Mouse (Mus musculus) limb, embryonic 14.5 days (tissue): ENCODE data around the gene Zfp239. TPM values are rescaled to one million over a fixed set of nuclear protein-coding genes. Genes with fewer than 3 reads are reported as not detected.

Experiments used
- ATAC-seq: fragments of 200-750 bp; cut with Nextera tagmentation; 2 replicates; pipeline ENCODE4 v1.8.0; 2017; ENCODE audit warnings: low read depth, moderate number of reproducible peaks, moderate TSS enrichment; ENCODE audit not compliant: low FRiP score
- DNase-seq: peaks from one replicate; pipeline ENCODE4 v3.0.0-alpha.2; 2015; ENCODE audit warnings: low spot score
- H3K27ac ChIP-seq: fragments of 300-500 bp; sonication (generic); replicated peaks from 2 replicates; pipeline ENCODE4 v1.5.1; 2014; ENCODE audit warnings: low read depth, mild to moderate bottlenecking, low read length, moderate library complexity, mixed read lengths
- H3K27me3 ChIP-seq: fragments of 300-500 bp; sonication (generic); 2 replicates; pipeline ENCODE4 v1.6.1; 2014; ENCODE audit warnings: low read length, mixed read lengths; ENCODE audit not compliant: control insufficient read depth, insufficient read depth
- H3K36me3 ChIP-seq: fragments of 300-500 bp; sonication (generic); 2 replicates; pipeline ENCODE4 v1.6.1; 2014; ENCODE audit warnings: mild to moderate bottlenecking, low read length, moderate library complexity, mixed read lengths; ENCODE audit not compliant: control insufficient read depth, insufficient read depth
- H3K4me1 ChIP-seq: fragments of 300-500 bp; sonication (generic); 2 replicates; pipeline ENCODE4 v1.6.1; 2014; ENCODE audit warnings: antibody characterized with exemption, low read length, mixed read lengths; ENCODE audit not compliant: control insufficient read depth, insufficient read depth
- H3K4me2 ChIP-seq: fragments of 300-500 bp; sonication (generic); replicated peaks from 2 replicates; pipeline ENCODE4 v1.6.1; 2014; ENCODE audit warnings: low read depth, mild to moderate bottlenecking, low read length, moderate library complexity; ENCODE audit not compliant: severe bottlenecking
- H3K4me3 ChIP-seq: fragments of 300-500 bp; sonication (generic); replicated peaks from 2 replicates; pipeline ENCODE4 v1.5.1; 2014; ENCODE audit warnings: low read length
- H3K9ac ChIP-seq: fragments of 300-500 bp; sonication (generic); 2 replicates; pipeline ENCODE4 v1.6.1; 2014; ENCODE audit warnings: mild to moderate bottlenecking, low read depth, low read length, moderate library complexity; ENCODE audit not compliant: severe bottlenecking
- H3K9me3 ChIP-seq: fragments of 300-500 bp; sonication (generic); 2 replicates; pipeline ENCODE4 v1.6.1; 2016; ENCODE audit warnings: low read length; ENCODE audit not compliant: control insufficient read depth
- POLR2A ChIP-seq: fragments of 200-500 bp; IDR thresholded peaks from 2 replicates; pipeline ENCODE4 v1.8.0; 2012; ENCODE audit warnings: inconsistent platforms, mild to moderate bottlenecking, moderate library complexity, borderline replicate concordance; ENCODE audit not compliant: insufficient read depth, insufficient read length; ENCODE audit errors: extremely low read depth
- WGBS: fragments of 180-500 bp; shearing (Covaris S2); extraction: QIAGEN DNeasy Blood & Tissue Kit; methylation state at CpG from one replicate; pipeline ENCODE4 v1.1.7; 2014; 5-methylcytosine and 5-hydroxymethylcytosine counted together
- polyA plus RNA-seq, 2 experiments: library from polyadenylated mRNA; depleted of rRNA in 1 of 2; stranded (reverse) in 1 of 2; unstranded in 1 of 2; fragments of >200 nt; fragmentation: Nextera tagmentation in 1 of 2; extraction: Ambion mirVana in 1 of 2; gene quantifications; 2 replicates each; pipeline versions ENCODE4 v1.2.1 to v1.2.3; 2012 to 2014

Gene Zfp239
- polyA plus RNA-seq, 2 experiments: 7.4 to 11.8 TPM

DNA sequence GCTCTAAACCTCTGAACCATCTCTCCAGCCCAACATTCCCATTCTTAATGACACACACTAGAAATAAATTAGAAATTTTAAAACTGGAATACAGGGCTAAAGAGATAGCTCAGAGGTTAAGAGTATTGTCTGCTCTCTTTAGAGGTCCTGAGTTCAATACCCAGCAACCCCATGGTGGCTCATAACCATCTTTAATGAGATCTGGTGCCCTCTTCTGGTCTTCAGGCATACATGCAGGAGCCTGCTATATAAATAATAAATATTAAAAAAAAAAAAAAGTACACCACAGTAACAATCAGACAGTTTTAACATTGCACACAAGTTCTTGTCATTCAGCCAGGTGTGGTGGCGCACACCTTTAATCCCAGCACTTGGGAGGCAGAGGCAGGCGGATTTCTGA is 14.1 kb upstream of the Zfp239 start:
- no peak overlapping the region for H3K4me2 ChIP-seq
- no peaks in the 10 kb centered on the region for H3K27me3 ChIP-seq
- TF ChIP-seq POLR2A: no peak
- peaks cover 70% of the 10 kb centered on the region for H3K36me3 ChIP-seq
- no peaks in the 10 kb centered on the region for H3K9me3 ChIP-seq
- ATAC-seq (no peak), DNase-seq (no peak)
- no peak overlapping the region for H3K27ac ChIP-seq
- no peak overlapping the region for H3K9ac ChIP-seq
- H3K4me1 ChIP-seq: no peaks in the 10 kb centered on the region
- WGBS: 98% methylated on average over 2 of the region's 2 CpGs
- H3K4me3 ChIP-seq: no peak overlapping the region

- Histone ChIP-seq H3K27ac (no peak overlapping the region), H3K36me3 (peaks cover 63% of the 10 kb centered on the region), H3K4me3 (no peak overlapping the region), H3K4me1 (no peaks in the 10 kb centered on the region), H3K27me3 (no peaks in the 10 kb centered on the region), H3K9ac (no peak overlapping the region), H3K9me3 (no peaks in the 10 kb centered on the region), H3K4me2 (no peak overlapping the region)
- 87% methylated on average over 5 of the region's 5 CpGs for WGBS
- no peak for TF ChIP-seq POLR2A
- no peak for DNase-seq
- ATAC-seq: no peak
Observed at GRCm38 (mm10) chr6:117848577-117848976, 13.3 kb upstream of the Zfp239 start.

GRCm38 (mm10) chr6:117851747-117852146 is 10.2 kb upstream of the Zfp239 start:
- WGBS: 52% methylated on average over 2 of the region's 2 CpGs
- Histone ChIP-seq H3K27me3 (no peaks in the 10 kb centered on the region), H3K4me2 (no peak overlapping the region), H3K36me3 (peaks cover 31% of the 10 kb centered on the region), H3K27ac (no peak overlapping the region), H3K4me1 (no peaks in the 10 kb centered on the region), H3K4me3 (no peak overlapping the region), H3K9ac (no peak overlapping the region), H3K9me3 (no peaks in the 10 kb centered on the region)
- no peak for ATAC-seq
- no peak for DNase-seq
- TF ChIP-seq POLR2A: no peak

DNA sequence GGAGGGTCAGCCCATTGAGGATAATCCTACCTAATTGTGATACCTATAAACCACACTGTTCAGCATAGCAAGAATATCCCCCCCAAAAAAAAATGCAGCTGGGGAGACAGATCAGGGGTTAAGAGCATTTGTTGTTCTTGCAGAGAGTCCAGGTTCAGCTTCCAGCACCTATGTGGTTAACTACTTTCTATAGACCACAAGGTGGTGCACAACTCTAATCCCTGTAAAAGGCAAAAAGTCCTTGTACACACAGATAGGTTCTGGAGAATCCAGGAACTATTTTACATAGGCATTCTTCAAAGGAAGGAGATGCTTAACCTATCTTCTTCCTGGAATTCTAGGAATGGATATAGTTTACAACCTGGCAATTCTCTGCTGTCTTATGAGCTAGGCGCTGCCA is 3.9 kb upstream of the Zfp239 start:
- Histone ChIP-seq H3K9ac (no peak overlapping the region), H3K36me3 (no peaks in the 10 kb centered on the region), H3K4me1 (no peaks in the 10 kb centered on the region), H3K9me3 (no peaks in the 10 kb centered on the region), H3K4me3 (no peak overlapping the region), H3K27me3 (no peaks in the 10 kb centered on the region), H3K27ac (no peak overlapping the region), H3K4me2 (no peak overlapping the region)
- peak; percentile 26 for DNase-seq
- no peak for ATAC-seq
- TF ChIP-seq POLR2A: no peak
- WGBS: 82% methylated on average over 1 of the region's 1 CpGs

- H3K36me3 ChIP-seq: no peaks in the 10 kb centered on the region
- no peak overlapping the region for H3K27ac ChIP-seq
- no peak for TF ChIP-seq POLR2A
Observed at GRCm38 (mm10) chr6:117862465-117862864, 565 bp downstream of the Zfp239 start.

More at GRCm38 (mm10) chr6:117862465-117862864, 565 bp downstream of the Zfp239 start:
- Histone ChIP-seq H3K9me3 (no peaks in the 10 kb centered on the region), H3K4me2 (peak overlapping the region; percentile 75; the same call in 1 of the 2 replicates), H3K27me3 (no peaks in the 10 kb centered on the region), H3K4me3 (peak overlapping the region; percentile 64), H3K9ac (no peak overlapping the region), H3K4me1 (0 out of 2 replicates have a peak, but pooled peaks cover 5% of the 10 kb centered on the region)
- ATAC-seq: no peak
- WGBS: 76% methylated on average over 8 of the region's 8 CpGs
- no peak for DNase-seq
